Mouse (Mus musculus) erythroblast, embryonic 14.5 days (primary cell): ENCODE data around the gene Pi4k2a.

Experiments
- GATA1 ChIP-seq: IDR thresholded peaks from 2 replicates; pipeline ENCODE4 v1.6.1; 2012; ENCODE audit warnings: low read length, inconsistent platforms, mixed read lengths
- TAL1 ChIP-seq: IDR thresholded peaks from 3 replicates; pipeline ENCODE4 v1.6.1; 2012; ENCODE audit warnings: low read length, inconsistent platforms, mixed read lengths

- no peak for TF ChIP-seq TAL1
- TF ChIP-seq GATA1: no peak
These were observed 46.3 kb upstream of the Pi4k2a start for GRCm38 (mm10) chr19:42043988-42044387.
